Mouse (Mus musculus) lung, postnatal 0 days (tissue): ENCODE measurements around the gene Tceal8. TPM values are rescaled to one million over a fixed set of nuclear protein-coding genes. Genes with fewer than 3 reads are reported as not detected.
A peak's percentile ranks its signal among the peaks of the same experiment; 100 is the strongest.

Experiments
- ATAC-seq: fragments of 200-750 bp; cut with Nextera tagmentation; 2 replicates; pipeline ENCODE4 v1.8.0; 2017; ENCODE audit warnings: moderate library complexity
- DNase-seq: peaks from one replicate; pipeline ENCODE4 v3.0.0-alpha.2; 2016; ENCODE audit warnings: low spot score
- H3K27ac ChIP-seq: fragments of 300-500 bp; sonication (generic); 2 replicates; pipeline ENCODE4 v1.5.1; 2014; ENCODE audit warnings: antibody characterized with exemption, mild to moderate bottlenecking, low read length, mixed read lengths
- H3K27me3 ChIP-seq: fragments of 300-500 bp; sonication (generic); replicated peaks from 2 replicates; pipeline ENCODE4 v1.6.1; 2014; ENCODE audit warnings: low read length, mixed read lengths; ENCODE audit not compliant: insufficient read depth
- H3K36me3 ChIP-seq: fragments of 300-500 bp; sonication (generic); 2 replicates; pipeline ENCODE4 v1.6.1; 2014; ENCODE audit warnings: low read length, mixed read lengths; ENCODE audit not compliant: insufficient read depth
- H3K4me1 ChIP-seq: fragments of 300-500 bp; sonication (generic); 2 replicates; pipeline ENCODE4 v1.6.1; 2014; ENCODE audit warnings: antibody characterized with exemption, low read depth, low read length, mixed read lengths; ENCODE audit not compliant: insufficient read depth
- H3K4me2 ChIP-seq: fragments of 300-500 bp; sonication (generic); replicated peaks from 2 replicates; pipeline ENCODE4 v1.6.1; 2014; ENCODE audit warnings: low read depth, mild to moderate bottlenecking, low read length, moderate library complexity, mixed read lengths
- H3K4me3 ChIP-seq: fragments of 300-500 bp; sonication (generic); 2 replicates; pipeline ENCODE4 v1.5.1; 2014; ENCODE audit warnings: low read depth, low read length
- H3K9ac ChIP-seq: fragments of 300-500 bp; sonication (generic); replicated peaks from 2 replicates; pipeline ENCODE4 v1.6.1; 2014; ENCODE audit warnings: low read depth, mild to moderate bottlenecking
- H3K9me3 ChIP-seq: fragments of 300-500 bp; sonication (generic); 2 replicates; pipeline ENCODE4 v1.6.1; 2016; ENCODE audit warnings: low read length, mixed read lengths
- CTCF ChIP-seq: IDR thresholded peaks from 2 replicates; pipeline ENCODE4 v1.5.1; 2016; ENCODE audit warnings: antibody characterized with exemption, mild to moderate bottlenecking
- EP300 ChIP-seq: IDR thresholded peaks from 2 replicates; pipeline ENCODE4 v1.6.1; 2016; ENCODE audit warnings: antibody characterized with exemption, mild to moderate bottlenecking, control low read depth
- WGBS: fragments of 180-500 bp; shearing (Covaris S2); extraction: QIAGEN DNeasy Blood & Tissue Kit; methylation state at CpG from one replicate; pipeline ENCODE4 v1.1.7; 2014; 5-methylcytosine and 5-hydroxymethylcytosine counted together
- microRNA-seq: library from miRNA; unstranded; fragments of <30 nt; microRNA quantifications from one replicate; pipeline ENCODE4, GENCODE M21; 2016
- polyA plus RNA-seq: library from polyadenylated mRNA; unstranded; fragments of >200 nt; fragmentation: Nextera tagmentation; extraction: Ambion mirVana; gene quantifications from 2 replicates; pipeline ENCODE4 v1.2.1, GENCODE M21; 2015

Gene Tceal8
- polyA plus RNA-seq, 1 experiment from 2014 or later = 185 TPM

GRCm38 (mm10) chrX:136135559-136135958 is 36.6 kb downstream of the Tceal8 start:
- no peak overlapping the region for H3K4me3 ChIP-seq
- no peak for TF ChIP-seq CTCF
- TF ChIP-seq EP300 = no peak
- H3K9ac ChIP-seq = no peak overlapping the region
- 88% methylated on average over 4 of the region's 4 CpGs for WGBS
- ATAC-seq = no peak
- H3K27me3 ChIP-seq = no peaks in the 10 kb centered on the region
- no peaks in the 10 kb centered on the region for H3K4me1 ChIP-seq
- no peak overlapping the region for H3K4me2 ChIP-seq
- DNase-seq = no peak
- no peak overlapping the region for H3K27ac ChIP-seq
- H3K36me3 ChIP-seq = no peaks in the 10 kb centered on the region
- H3K9me3 ChIP-seq = no peaks in the 10 kb centered on the region

DNA sequence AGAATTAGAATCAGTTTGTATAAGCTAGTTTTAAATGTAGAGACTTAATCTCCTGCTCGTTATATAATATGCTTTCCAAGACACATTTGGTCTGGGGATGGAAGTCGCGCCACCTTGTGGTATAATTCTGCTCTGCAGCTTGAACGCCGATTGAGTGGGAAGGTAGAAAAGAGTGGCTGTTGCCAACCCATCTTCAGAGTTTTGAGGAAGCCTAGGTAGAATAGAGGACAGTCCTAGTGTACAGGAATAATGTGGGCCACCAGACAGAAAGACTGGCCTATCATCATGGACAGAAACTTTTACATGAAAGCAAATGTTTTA is 44.4 kb downstream of the Tceal8 start:
- 14% methylated on average over 5 of the region's 5 CpGs for WGBS

DNA sequence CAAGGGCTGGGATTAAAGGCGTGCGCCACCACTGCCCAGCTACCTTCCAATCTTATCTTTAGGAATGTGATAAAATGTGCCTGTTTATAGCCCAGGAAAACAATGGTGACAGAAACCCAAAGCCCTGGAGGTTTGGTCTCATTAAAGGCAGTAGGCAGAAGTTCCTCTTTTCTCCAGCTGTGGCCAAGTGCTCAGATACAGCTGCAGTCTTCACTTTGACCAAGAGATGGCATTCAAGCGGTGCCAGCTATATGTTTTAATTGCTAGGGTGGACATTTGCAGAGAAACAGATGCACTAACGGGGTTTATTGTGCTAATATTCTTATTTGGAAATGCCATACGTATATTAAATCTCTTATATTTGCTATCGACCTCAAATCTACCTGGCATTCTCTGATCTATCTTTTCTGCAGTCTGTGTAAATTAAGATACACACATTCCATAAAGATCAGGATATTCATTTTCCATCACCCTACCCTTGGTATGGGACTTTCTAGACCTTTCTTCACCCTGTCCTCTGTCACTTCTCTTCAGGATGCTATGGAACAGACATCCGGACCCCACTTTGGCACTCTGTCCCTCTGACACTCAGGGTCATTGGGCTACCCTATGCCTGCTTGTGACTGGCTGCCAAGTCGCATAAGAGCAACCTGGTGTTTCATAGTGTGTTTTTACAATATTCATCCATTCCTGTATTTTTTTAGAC is 45.0 kb downstream of the Tceal8 start:
- H3K4me2 ChIP-seq = no peak overlapping the region
- peak; percentile 46 for DNase-seq
- peak; percentile 47 for TF ChIP-seq CTCF
- TF ChIP-seq EP300 = no peak
- no peaks in the 10 kb centered on the region for H3K36me3 ChIP-seq
- no peaks in the 10 kb centered on the region for H3K27me3 ChIP-seq
- H3K27ac ChIP-seq = no peak overlapping the region
- no peak overlapping the region for H3K4me3 ChIP-seq
- H3K9ac ChIP-seq = no peak overlapping the region
- 55% methylated on average over 8 of the region's 8 CpGs for WGBS
- no peaks in the 10 kb centered on the region for H3K9me3 ChIP-seq
- H3K4me1 ChIP-seq = no peaks in the 10 kb centered on the region
- no peak for ATAC-seq

More for the DNA sequence above, 44.4 kb downstream of the Tceal8 start:
- no peak overlapping the region for H3K4me2 ChIP-seq
- DNase-seq (peak; percentile 32), ATAC-seq (no peak)
- H3K4me3 ChIP-seq = no peak overlapping the region
- no peak overlapping the region for H3K9ac ChIP-seq
- H3K27me3 ChIP-seq = no peaks in the 10 kb centered on the region
- H3K4me1 ChIP-seq = no peaks in the 10 kb centered on the region
- H3K9me3 ChIP-seq = no peaks in the 10 kb centered on the region
- no peak overlapping the region for H3K27ac ChIP-seq
- H3K36me3 ChIP-seq = no peaks in the 10 kb centered on the region
- TF ChIP-seq EP300 (no peak), CTCF (peak; percentile 72)

Small RNA genes within 50 kb of the gene (microRNA-seq; reads per million reads assigned to microRNA genes)
- not detected for gene Mir6383

Other genes starting within 250 kb of the Tceal8 start
- 79.0 and 99.6 TPM in 2 replicates for gene Arxes2, start 178.5 kb downstream of the Tceal8 start, polyA plus RNA-seq
- 5.6 and 6.8 TPM in 2 replicates for gene Arxes1, start 139.0 kb downstream of the Tceal8 start, polyA plus RNA-seq
- gene Bex2, start 104.1 kb downstream of the Tceal8 start, polyA plus RNA-seq = 250 and 327 TPM in 2 replicates
- gene Nxf3, start 87.1 kb downstream of the Tceal8 start, polyA plus RNA-seq = 0.07 and 0.08 TPM in 2 replicates
- gene Bex4, start 33.3 kb downstream of the Tceal8 start, polyA plus RNA-seq = 223 and 297 TPM in 2 replicates
- gene Tceal5, start 31.5 kb upstream of the Tceal8 start, polyA plus RNA-seq = 0.97 and 1.1 TPM in 2 replicates
- gene Tceal7, start 42.4 kb upstream of the Tceal8 start, polyA plus RNA-seq = 0.17 and 0.43 TPM in 2 replicates
- 16.7 and 17.1 TPM in 2 replicates for gene Bex1, start 43.2 kb upstream of the Tceal8 start, polyA plus RNA-seq
- 721 and 732 TPM in 2 replicates for gene Tceal9, start 72.7 kb upstream of the Tceal8 start, polyA plus RNA-seq
- gene Bex3, start 97.9 kb upstream of the Tceal8 start, polyA plus RNA-seq = 275 and 314 TPM in 2 replicates